Mouse (Mus musculus): ENCODE results near the gene Ddb1.

Gene Ddb1

GRCm38 (mm10) chr19:10591659-10592377 is 13.3 kb upstream of the Ddb1 start:
- no peak for DNase-seq (ENCODE audit: low read depth)

- DNase-seq (ENCODE audit: low read depth) = peak; percentile 59
Observed at GRCm38 (mm10) chr19:10598188-10598587, 6.9 kb upstream of the Ddb1 start.

GRCm38 (mm10) chr19:10599648-10600047 is 5.5 kb upstream of the Ddb1 start:
- no peak for DNase-seq (ENCODE audit: low read depth)

- no peak for DNase-seq (ENCODE audit: low read depth)
Observed at GRCm38 (mm10) chr19:10602247-10602769, 2.8 kb upstream of the Ddb1 start.

- peak; percentile 96 for DNase-seq (ENCODE audit: low read depth)
Observed at GRCm38 (mm10) chr19:10602787-10603186, 2.3 kb upstream of the Ddb1 start.

GRCm38 (mm10) chr19:10603660-10604523 is 1.2 kb upstream of the Ddb1 start:
- peak; percentile 41 for DNase-seq (ENCODE audit: low read depth)

- no peak for DNase-seq (ENCODE audit: low read depth)
Observed at GRCm38 (mm10) chr19:10604534-10604933, 593 bp upstream of the Ddb1 start.

- peak; percentile 55 for DNase-seq (ENCODE audit: low read depth)
Observed at GRCm38 (mm10) chr19:10605901-10606622, 935 bp downstream of the Ddb1 start.

GRCm38 (mm10) chr19:10608573-10609240 is 3.6 kb downstream of the Ddb1 start:
- DNase-seq (ENCODE audit: low read depth) = no peak

- peak; percentile 22 for DNase-seq (ENCODE audit: low read depth)
Observed at GRCm38 (mm10) chr19:10634106-10634871, 29.2 kb downstream of the Ddb1 start, which contains the start of gene Vwce. Gene Vwce (plus strand): TSS chr19:10634213.

- DNase-seq (ENCODE audit: low read depth) = peak; percentile 21
Observed at GRCm38 (mm10) chr19:10634872-10635318, 29.8 kb downstream of the Ddb1 start.

- no peak for DNase-seq (ENCODE audit: low read depth)
Observed at GRCm38 (mm10) chr19:10637840-10638239, 32.7 kb downstream of the Ddb1 start.

GRCm38 (mm10) chr19:10640080-10640479 is 35.0 kb downstream of the Ddb1 start:
- no peak for DNase-seq (ENCODE audit: low read depth)

GRCm38 (mm10) chr19:10640589-10641378 is 35.7 kb downstream of the Ddb1 start:
- no peak for DNase-seq (ENCODE audit: low read depth)

- no peak for DNase-seq (ENCODE audit: low read depth)
Observed at GRCm38 (mm10) chr19:10645616-10646015, 40.5 kb downstream of the Ddb1 start.

- DNase-seq (ENCODE audit: low read depth) = peak; percentile 18
Observed at GRCm38 (mm10) chr19:10648156-10648555, 43.0 kb downstream of the Ddb1 start.

- DNase-seq (ENCODE audit: low read depth) = no peak
Observed at GRCm38 (mm10) chr19:10656058-10656457, 50.9 kb downstream of the Ddb1 start.

GRCm38 (mm10) chr19:10657742-10658141 is 52.6 kb downstream of the Ddb1 start:
- no peak for DNase-seq (ENCODE audit: low read depth)

GRCm38 (mm10) chr19:10658406-10658805 is 53.3 kb downstream of the Ddb1 start:
- no peak for DNase-seq (ENCODE audit: low read depth)

- DNase-seq (ENCODE audit: low read depth) = no peak
Observed at GRCm38 (mm10) chr19:10661373-10661772, 56.2 kb downstream of the Ddb1 start.

Measured in induced T-regulatory cell, adult 2 months (primary cell).